Mouse (Mus musculus) megakaryocyte, embryonic 14.5 days (primary cell): ENCODE results near the gene Cadm3.

Experiments used
- FLI1 ChIP-seq: IDR thresholded peaks from 2 replicates; pipeline ENCODE4 v1.6.1; 2012; ENCODE audit warnings: low read length, inconsistent platforms, mixed read lengths
- GATA1 ChIP-seq: IDR thresholded peaks from 3 replicates; pipeline ENCODE4 v1.6.1; 2012; ENCODE audit warnings: mixed read lengths, low read length, inconsistent platforms, borderline replicate concordance

- TF ChIP-seq GATA1 (no peak), FLI1 (no peak)
Observed at GRCm38 (mm10) chr1:173389431-173389830, 21.9 kb upstream of the Cadm3 start.
